ENCODE assay signal across 24 mouse cellular contexts in the genomic region with DNA sequence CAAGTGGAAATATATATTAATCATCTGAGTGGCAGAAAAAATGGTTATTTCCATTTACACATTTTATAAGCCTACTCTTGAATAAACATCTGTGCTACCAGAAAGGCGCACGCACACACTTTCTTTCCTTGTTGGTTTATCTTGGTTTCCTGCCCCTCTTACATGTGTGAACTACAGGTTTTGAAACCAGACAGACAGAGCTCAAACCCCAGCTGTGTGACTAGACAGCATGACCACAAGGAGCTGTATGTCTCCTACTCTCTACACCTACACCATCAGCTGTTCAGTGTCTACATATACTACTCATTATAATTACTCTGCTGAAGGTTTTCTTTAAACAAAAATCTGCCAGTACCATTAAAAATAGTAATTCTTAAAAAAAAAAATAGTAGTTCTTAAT. TPM values are rescaled to one million over a fixed set of nuclear protein-coding genes. Genes with fewer than 3 reads are reported as not detected.
DNase-seq lines count a peak whose midpoint lies in the region; ATAC-seq and TF ChIP-seq lines count a peak whose summit lies in the region.
"Had no signal": no experiment of that assay in that cellular context is flagged by ENCODE, and none has a peak within 500 bp of the region (broad histone marks: within the 10 kb centered on the region; RNA-seq: fewer than 3 reads in every experiment).

No protein-coding gene starts in this region.

- no peak for TF ChIP-seq CTCF in CH12.LX (conservative IDR thresholded peaks at IDR 0.05 in 1 of 2, IDR thresholded peaks at IDR 0.05 in 1 of 2; ENCODE audit: low read depth in 2 of 2, low read length in 2 of 2)

- H3K4me1 ChIP-seq in CH12.LX (ENCODE audit: control insufficient read depth in 1 of 2, insufficient read depth in 2 of 2): peaks cover 0 to 8% of the 10 kb centered on the region in 2 experiments; a peak in 1 of 4 replicates
- H3K4me1 ChIP-seq: limb, embryonic 12.5 days; liver, embryonic 15.5 days had no signal

- peaks cover 30 to 82% of the 10 kb centered on the region in 2 experiments for H3K36me3 ChIP-seq in CH12.LX (replicated peaks in 1 of 2; ENCODE audit: control insufficient read depth in 1 of 2, insufficient read depth in 1 of 2, low read length in 1 of 2)

- H3K9me3 ChIP-seq in CH12.LX (replicated peaks; ENCODE audit: low read length): no peaks in the 10 kb centered on the region
- H3K9me3 ChIP-seq: embryonic facial prominence, embryonic 13.5 days; forebrain, embryonic 10.5 days; limb, embryonic 12.5 days; liver, embryonic 15.5 days had no signal

- no peaks in the 10 kb centered on the region; the same call in 1 of the 2 replicates for H3K79me2 ChIP-seq in CH12.LX (replicated peaks; ENCODE audit: control insufficient read depth, extremely low read depth, insufficient read depth, poor library complexity, severe bottlenecking)

- no peak for TF ChIP-seq POLR2A in CH12.LX (IDR thresholded peaks at IDR 0.05; ENCODE audit: low read depth, low read length)

- ATAC-seq in inflammation-experienced regulatory T-cells, adult 6 months: peak; percentile 74
- ATAC-seq: forebrain, embryonic 16.5 days; hindbrain, embryonic 16.5 days; intestine, embryonic 16.5 days had no signal

- no peak overlapping the region for H3K4me2 ChIP-seq in CH12.LX (ENCODE audit: insufficient read depth, low read depth, poor library complexity, severe bottlenecking)
- H3K4me2 ChIP-seq: embryonic facial prominence, embryonic 13.5 days; limb, embryonic 12.5 days; liver, embryonic 15.5 days; lung, embryonic 14.5 days; midbrain, embryonic 11.5 days had no signal

- no peak overlapping the region for H3K27ac ChIP-seq in CH12.LX (ENCODE audit: insufficient read depth, low read depth)
- H3K27ac ChIP-seq: embryonic facial prominence, embryonic 13.5 days; forebrain, embryonic 10.5 days; limb, embryonic 12.5 days; liver, embryonic 15.5 days had no signal

- dilution Hi-C loops in CH12.LX (cut with MboI; ENCODE audit: extremely low pct_ligation_motif_present, extremely low pct_unique_long_range_greater_than_20kb, low sequenced_read_pairs): no loop called here

- in situ Hi-C loops in CH12.LX (cut with MboI; ENCODE audit: low pct_ligation_motif_present, low pct_unique_long_range_greater_than_20kb, low sequenced_read_pairs): loop anchor here (25.0 kb wide), 1 partner anchor 378 kb away; no protein-coding TSS in a partner anchor

- TF ChIP-seq RAD21 in CH12.LX (IDR thresholded peaks at IDR 0.05; ENCODE audit: low read depth, low read length): no peak

- no peaks in the 10 kb centered on the region for H3K27me3 ChIP-seq in CH12.LX (replicated peaks)
- H3K27me3 ChIP-seq: embryonic facial prominence, embryonic 13.5 days; limb, embryonic 12.5 days; liver, embryonic 15.5 days had no signal

- peak; percentile 73 for DNase-seq in CD4-positive helper T cell, adult 2 months (ENCODE audit: low read depth, low spot score)
- DNase-seq in CH12.LX (ENCODE audit: extremely low read depth): peak; percentile 40
- DNase-seq in thymus, postnatal 14 days: peak; percentile 36
- DNase-seq in left cerebral cortex, adult 8-10 months (ENCODE audit: low spot score in 2 of 2): no peak
- DNase-seq in urinary bladder, postnatal 10 days (ENCODE audit: low spot score): no peak
- no peak for DNase-seq in natural killer cell, adult 2 months (ENCODE audit: low spot score in 2 of 2)
- no peak for DNase-seq in kidney, adult 18-20 months
- DNase-seq: adrenal gland, postnatal 10 days; cerebellum, adult 11-12 months; cerebellum, adult 9-11 months; gastrocnemius, postnatal 10 days; kidney, postnatal 14 days; layer of hippocampus, adult 9-11 months; lung, embryonic 14.5 days; right cerebral cortex, postnatal 25 days had no signal

- H3K4me3 ChIP-seq in CH12.LX (replicated peaks in 1 of 3; ENCODE audit: low read depth in 2 of 3, low read length in 2 of 3, poor library complexity in 1 of 3): no peak overlapping the region
- H3K4me3 ChIP-seq: embryonic facial prominence, embryonic 13.5 days; forebrain, embryonic 10.5 days; limb, embryonic 12.5 days; liver, embryonic 15.5 days had no signal

- no peak for TF ChIP-seq EP300 in CH12.LX (IDR thresholded peaks at IDR 0.05; ENCODE audit: low read length)

- no peak overlapping the region for H3K9ac ChIP-seq in CH12.LX (ENCODE audit: insufficient read depth, low read depth)
- H3K9ac ChIP-seq: embryonic facial prominence, embryonic 13.5 days; limb, embryonic 12.5 days; liver, embryonic 15.5 days; lung, embryonic 14.5 days had no signal

TF ChIP-seq in CH12.LX, 34 proteins besides CTCF, POLR2A, EP300 and RAD21:
- TF ChIP-seq MEF2A (IDR thresholded peaks at IDR 0.05; ENCODE audit: borderline replicate concordance, low read depth, low read length) (no peak), KAT2A (IDR thresholded peaks at IDR 0.05; ENCODE audit: insufficient replicate concordance, low read length) (no peak), NELFE (IDR thresholded peaks at IDR 0.05; ENCODE audit: low read depth, low read length) (no peak), SMC3 (IDR thresholded peaks at IDR 0.05; ENCODE audit: low read depth, low read length) (no peak)

RNA-seq across cellular contexts. Expression of a gene that starts 18.2 kb away (rescaled TPM):
- total RNA-seq in CH12.LX (2012; rRNA removed) (12.6 and 16.6 TPM in 2 replicates), CH12.LX (2014; rRNA removed) (21.5 and 22.7 TPM in 2 replicates)
- 31.3 and 32.3 TPM in 2 replicates for polyA plus RNA-seq in CH12.LX (2012; ENCODE audit: insufficient read length, low read depth)
- 10 to 100 TPM; 11.9 to 37.0 (median 29.9) TPM for polyA plus RNA-seq in inflammation-experienced regulatory T-cells, adult 6 months (2017; shearing (Covaris generic))
- total RNA-seq in left cerebral cortex, adult 8-10 months (2022): 10 to 100 TPM; 27.0 to 37.2 (median 30.8) TPM

RNA-seq across cellular contexts. Expression of a gene that starts 24.2 kb away (rescaled TPM):
- total RNA-seq in CH12.LX (2012; rRNA removed) (15.3 and 17.8 TPM in 2 replicates), CH12.LX (2014; rRNA removed) (28.6 and 31.8 TPM in 2 replicates)
- polyA plus RNA-seq in CH12.LX (2012; ENCODE audit: insufficient read length, low read depth): 29.9 and 34.9 TPM in 2 replicates
- 1 to 10 TPM; 4.6 to 6.9 (median 4.6) TPM for polyA plus RNA-seq in inflammation-experienced regulatory T-cells, adult 6 months (2017; shearing (Covaris generic))
- 10 to 100 TPM; 23.5 to 28.0 (median 25.1) TPM for total RNA-seq in left cerebral cortex, adult 8-10 months (2022)

Comparison
In these comparisons a context has a peak if more than half of its experiments do, and no peak if none do; other contexts are left out.
1. DNase-seq: peak in CD4-positive helper T cell, adult 2 months (single experiment), CH12.LX (single experiment) and thymus, postnatal 14 days (single experiment); none in left cerebral cortex, adult 8-10 months (0 of 2), urinary bladder, postnatal 10 days (single experiment), natural killer cell, adult 2 months (0 of 2) and kidney, adult 18-20 months (single experiment).